Mouse (Mus musculus): Measurements from ENCODE around the gene Fam166b. TPM values are rescaled to one million over a fixed set of nuclear protein-coding genes. Genes with fewer than 3 reads are reported as not detected.

Fam166b gene
- total RNA-seq, 2 experiments from 2014 or later, result 0.68 to 1.3 TPM

DNA sequence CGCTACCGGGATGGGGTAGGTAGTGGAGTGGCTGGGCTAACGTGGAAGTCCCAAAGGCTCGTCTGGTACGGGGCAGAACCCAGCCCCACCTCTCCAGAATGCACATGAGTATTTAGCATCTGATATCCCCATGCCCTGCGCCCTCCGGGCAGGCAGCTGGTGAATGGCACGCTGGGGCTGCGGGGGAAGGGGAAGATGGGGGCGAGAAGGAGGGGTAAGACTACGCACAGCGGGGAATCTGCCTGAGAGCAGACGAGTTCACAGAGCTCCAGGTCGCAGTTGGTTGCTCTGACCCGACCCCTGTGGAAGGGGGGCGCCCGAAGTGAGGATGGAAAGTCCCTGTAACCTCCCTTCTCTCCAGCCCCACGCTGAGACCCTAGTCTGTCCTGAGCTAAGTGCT is 24.5 kb upstream of the Fam166b start:
- intact Hi-C loops (cut with DNase I), result no loop called here
- no peak overlapping the region for H3K4me3 ChIP-seq
- no peak for TF ChIP-seq CTCF (IDR thresholded peaks at IDR 0.05)

DNA sequence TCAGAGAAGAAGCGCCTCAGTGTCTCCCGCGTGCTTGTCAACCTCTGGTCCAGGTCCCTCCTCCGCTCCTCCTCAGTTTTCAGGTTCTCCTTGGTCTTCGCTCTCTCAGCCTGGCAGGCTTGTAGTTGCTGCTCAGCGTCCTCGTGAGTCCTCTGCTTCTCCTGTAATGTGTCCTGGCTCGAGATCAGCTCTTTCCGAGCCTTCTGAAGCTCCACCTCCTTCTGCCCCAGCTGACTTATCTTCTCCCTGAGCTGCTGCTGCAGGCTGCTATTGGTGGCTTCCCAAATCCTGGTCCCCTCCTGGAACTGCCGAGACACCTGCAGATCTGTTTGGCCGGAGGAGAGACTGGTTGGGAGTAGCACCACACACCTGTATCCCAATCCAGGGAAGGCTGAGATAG is 23.4 kb upstream of the Fam166b start:
- H3K4me3 ChIP-seq, result no peak overlapping the region
- no peak for TF ChIP-seq CTCF (IDR thresholded peaks at IDR 0.05)
- H3K27ac ChIP-seq, result no peak overlapping the region
- DNase-seq (ENCODE audit: extremely low spot score in 1 of 2, low spot score in 2 of 2), result no peak
- intact Hi-C loops (cut with DNase I), result no loop called here

More for the DNA sequence above, 24.5 kb upstream of the Fam166b start:
- DNase-seq (ENCODE audit: extremely low spot score in 1 of 2, low spot score in 2 of 2), result no peak
- H3K27ac ChIP-seq, result no peak overlapping the region

DNA sequence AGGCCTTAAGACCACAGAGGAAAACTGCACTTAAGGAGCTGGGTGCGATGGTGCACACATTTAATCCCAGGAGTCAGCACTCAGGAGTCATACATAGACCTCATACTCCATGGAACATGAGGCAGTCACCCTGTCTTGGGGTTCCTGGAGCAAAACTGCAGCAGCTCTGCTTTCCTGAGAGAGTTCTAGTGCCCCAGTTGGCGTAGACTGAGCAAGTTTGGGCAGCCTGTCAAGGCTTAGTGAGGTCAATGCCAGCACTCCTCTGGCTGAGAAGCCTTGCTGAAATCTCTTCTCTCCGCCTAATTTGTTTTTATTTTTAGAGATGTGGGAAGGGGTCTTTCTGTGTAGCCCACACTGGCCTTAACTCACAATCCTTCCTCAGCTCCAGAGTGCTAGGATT is 19.6 kb upstream of the Fam166b start:
- DNase-seq (ENCODE audit: extremely low spot score in 1 of 2, low spot score in 2 of 2), result no peak
- TF ChIP-seq CTCF (IDR thresholded peaks at IDR 0.05), result no peak
- intact Hi-C loops (cut with DNase I), result no loop called here
- Histone ChIP-seq H3K4me3 (no peak overlapping the region), H3K27ac (no peak overlapping the region)

DNA sequence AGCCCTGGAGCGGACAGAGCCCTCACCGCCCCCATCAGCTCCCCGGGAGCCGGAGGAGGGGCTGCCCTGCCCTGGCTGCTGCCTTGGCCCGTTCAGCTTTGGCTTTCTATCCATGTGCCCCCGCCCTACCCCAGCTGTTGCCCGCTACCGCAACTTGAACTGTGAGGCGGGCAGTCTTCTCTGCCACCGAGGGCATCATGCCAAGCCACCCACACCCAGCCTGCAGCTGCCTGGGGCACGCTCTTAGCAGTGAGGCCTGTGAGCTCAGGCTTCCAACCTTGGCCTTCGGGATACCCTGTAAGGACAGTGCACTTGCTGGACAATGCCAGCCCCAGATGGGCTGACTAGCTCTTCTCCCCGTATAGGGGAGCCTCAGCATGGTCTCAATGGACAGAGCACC is 18.3 kb upstream of the Fam166b start:
- no peak for TF ChIP-seq CTCF (IDR thresholded peaks at IDR 0.05)
- intact Hi-C loops (cut with DNase I), result no loop called here
- H3K4me3 ChIP-seq, result no peak overlapping the region
- no peak for DNase-seq (ENCODE audit: extremely low spot score in 1 of 2, low spot score in 2 of 2)
- H3K27ac ChIP-seq, result no peak overlapping the region

DNA sequence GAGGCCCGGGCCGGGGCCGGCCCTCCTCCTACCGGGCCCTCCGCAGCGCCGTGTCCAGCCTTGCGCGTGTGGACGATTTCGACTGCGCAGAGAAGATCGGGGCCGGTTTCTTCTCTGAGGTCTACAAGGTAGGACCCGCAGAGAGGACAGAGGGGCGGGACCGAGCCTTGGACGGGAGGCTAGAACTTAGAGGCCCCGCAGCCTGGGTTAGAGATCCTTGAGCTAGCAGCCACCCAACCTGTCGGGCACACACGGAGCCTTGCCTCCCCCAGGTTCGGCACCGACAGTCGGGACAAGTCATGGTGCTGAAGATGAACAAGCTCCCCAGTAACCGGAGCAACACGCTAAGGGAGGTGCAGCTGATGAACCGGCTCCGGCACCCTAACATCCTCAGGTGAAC is 14.6 kb upstream of the Fam166b start:
- no peak for DNase-seq (ENCODE audit: extremely low spot score in 1 of 2, low spot score in 2 of 2)
- TF ChIP-seq CTCF (IDR thresholded peaks at IDR 0.05), result no peak

DNA sequence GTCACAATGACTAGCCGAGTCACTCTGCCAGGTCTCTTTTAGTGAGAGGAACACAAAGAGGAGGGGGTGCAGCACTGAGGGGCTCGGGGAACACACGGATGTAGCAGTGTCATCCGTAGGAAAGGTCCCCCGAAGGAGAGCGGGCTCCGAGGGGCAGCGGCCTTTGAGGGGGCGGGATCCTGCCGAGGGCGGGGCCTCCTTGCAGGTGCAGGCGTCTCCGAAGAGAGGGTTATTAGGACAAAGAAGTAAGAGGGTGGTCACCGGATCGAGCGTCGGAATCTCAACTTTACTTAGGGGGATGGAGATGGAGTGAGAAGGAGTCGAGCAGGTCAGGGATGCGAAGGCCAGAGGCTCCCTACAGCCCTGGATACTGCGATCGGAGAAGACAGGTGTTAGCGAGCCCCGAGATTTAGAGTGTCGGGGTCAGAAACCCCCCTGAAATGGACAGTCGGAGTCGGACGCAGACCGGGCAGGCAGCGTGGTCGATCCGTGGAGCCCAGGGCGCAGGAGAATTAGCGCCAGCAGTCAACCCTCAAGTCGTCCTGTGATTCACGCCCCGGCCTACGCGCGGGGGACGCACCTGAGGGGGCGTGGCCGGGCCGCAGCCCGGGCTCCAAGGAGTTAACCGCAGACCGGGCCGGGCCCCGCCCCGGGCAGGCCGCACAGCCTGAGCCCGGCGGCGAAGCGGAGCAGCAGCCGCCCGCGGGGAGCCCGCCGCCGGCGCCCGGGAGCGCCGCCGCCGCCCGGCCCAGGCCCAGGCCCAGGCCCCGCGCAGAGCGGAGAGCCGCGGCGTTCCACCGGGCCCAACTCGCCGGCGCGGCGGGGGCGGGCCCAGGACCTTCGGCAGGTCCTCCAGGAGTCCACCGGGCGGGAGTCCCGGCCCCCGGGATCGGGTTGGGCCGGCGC is 13.8 kb upstream of the Fam166b start:
- no peak for TF ChIP-seq CTCF (IDR thresholded peaks at IDR 0.05)
- DNase-seq (ENCODE audit: extremely low spot score in 1 of 2, low spot score in 2 of 2), result peak; percentile 72 to 81
- Histone ChIP-seq H3K4me3 (peak overlapping the region; percentile 82), H3K27ac (peak overlapping the region; percentile 94)
- intact Hi-C loops (cut with DNase I), result loop anchor here (1.0 to 5.0 kb wide), 6 partner anchors 36 to 270 kb away; partner anchors contain the start of genes Creb3, Gba2, Hint2 and Olfr71

More for the DNA sequence above, 14.6 kb upstream of the Fam166b start:
- Histone ChIP-seq H3K4me3 (peak overlapping the region; percentile 82), H3K27ac (peak overlapping the region; percentile 51)
- intact Hi-C loops (cut with DNase I), result loop anchor here (5.0 kb wide), 3 partner anchors 134 to 269 kb away; partner anchors contain the start of genes Gba2, Hint2, Olfr71 and Rgp1

DNA sequence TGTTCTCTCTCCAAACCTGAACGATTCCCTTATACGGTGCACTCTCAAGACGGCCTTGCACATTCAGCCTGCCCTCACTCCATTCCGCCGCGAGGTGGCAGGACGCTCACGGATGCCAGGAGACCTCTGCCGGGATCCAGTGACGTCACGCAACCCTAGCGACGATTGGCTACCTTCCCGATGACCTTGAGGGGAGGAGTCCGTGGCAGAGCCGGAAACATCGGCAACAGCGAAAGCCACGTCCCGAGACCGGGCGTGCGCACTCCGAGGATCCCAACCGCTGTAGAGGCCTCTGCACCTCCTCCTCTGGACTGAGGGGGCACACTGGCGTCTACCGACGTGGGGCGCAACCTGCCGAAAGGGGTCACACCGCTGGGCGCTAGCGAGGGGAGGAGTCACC is 13.1 kb upstream of the Fam166b start:
- Histone ChIP-seq H3K4me3 (peak overlapping the region; percentile 82), H3K27ac (peak overlapping the region; percentile 94)
- peak; percentile 99 for DNase-seq (ENCODE audit: extremely low spot score in 1 of 2, low spot score in 2 of 2)
- intact Hi-C loops (cut with DNase I), result loop anchor here (1.0 to 5.0 kb wide), 6 partner anchors 36 to 270 kb away; partner anchors contain the start of genes Creb3, Gba2, Hint2 and Olfr71
- peak; percentile 85 for TF ChIP-seq CTCF (IDR thresholded peaks at IDR 0.05)

DNA sequence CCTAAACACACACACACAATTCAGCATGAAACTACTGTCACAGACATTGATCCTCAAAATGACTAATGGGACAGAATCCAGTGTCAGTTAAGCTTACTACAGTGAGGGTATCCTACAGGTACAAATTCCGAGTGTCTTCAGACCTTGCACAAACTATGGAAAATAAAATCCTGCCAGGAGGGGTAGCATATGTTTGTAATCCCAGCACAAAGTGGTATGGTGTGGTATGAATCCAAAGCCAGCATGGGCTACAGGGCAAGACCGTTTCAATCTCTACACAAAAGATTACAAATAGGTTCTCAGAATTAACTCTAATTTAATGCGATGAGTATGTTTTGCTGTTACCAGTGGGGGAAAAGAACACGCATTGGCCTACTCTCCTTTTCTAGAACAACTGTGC is 12.7 kb upstream of the Fam166b start, which contains the start of gene Tesk1:
Gene Tesk1 (plus strand): TSS at position 301 of the 400 bp plus-strand sequence.
- peak within 1 kb of the TSS; percentile 94 for H3K27ac ChIP-seq
- intact Hi-C loops (cut with DNase I), result loop anchor here (1.0 to 5.0 kb wide), 6 partner anchors 37 to 271 kb away; partner anchors contain the start of genes Creb3, Gba2, Hint2 and Olfr71
- peak within 1 kb of the TSS; percentile 82 for H3K4me3 ChIP-seq
- DNase-seq (ENCODE audit: extremely low spot score in 1 of 2, low spot score in 2 of 2), result no peak
- no peak for TF ChIP-seq CTCF (IDR thresholded peaks at IDR 0.05)

DNA sequence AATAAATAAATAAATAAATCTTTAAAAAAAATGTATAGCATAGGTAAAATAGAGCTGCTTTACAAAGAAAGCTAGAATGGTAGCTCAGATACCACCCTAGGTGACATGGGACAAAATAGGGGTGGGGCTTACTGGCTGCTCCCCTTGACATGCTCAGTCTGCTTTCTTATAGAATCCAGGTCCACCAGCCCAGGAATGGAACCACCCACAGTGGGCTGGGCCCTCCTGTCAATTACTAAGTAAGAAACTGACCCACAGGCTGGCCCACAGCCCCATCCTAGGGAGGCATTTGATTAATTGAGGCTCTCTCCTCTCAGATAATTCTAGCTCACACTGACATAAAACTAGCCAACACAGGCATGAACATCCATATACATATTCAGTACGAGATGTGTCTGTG is 3.9 kb upstream of the Fam166b start:
- no peak overlapping the region for H3K27ac ChIP-seq
- no peak for DNase-seq (ENCODE audit: extremely low spot score in 1 of 2, low spot score in 2 of 2)
- intact Hi-C loops (cut with DNase I), result no loop called here

DNA sequence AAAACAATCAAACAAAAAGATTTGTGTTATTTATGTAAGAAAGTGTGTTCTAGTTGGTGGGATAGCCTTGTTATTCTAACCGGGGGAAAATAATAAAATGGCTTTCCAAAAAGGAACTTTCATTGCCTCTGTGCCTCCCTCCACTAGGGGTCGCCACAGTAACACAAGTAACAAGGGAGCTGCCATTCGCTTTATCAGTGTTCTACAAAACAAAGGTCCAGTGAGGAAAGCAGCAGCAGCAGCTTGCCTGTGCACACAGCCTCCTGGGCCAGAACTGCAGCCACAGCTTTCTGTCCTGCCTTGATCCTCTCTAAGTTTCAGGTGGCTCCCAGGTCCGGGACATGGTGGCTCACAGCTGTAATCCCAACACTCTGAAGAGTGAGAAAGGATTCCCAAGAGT is 2.8 kb upstream of the Fam166b start:
- peak; percentile 88 for TF ChIP-seq CTCF (IDR thresholded peaks at IDR 0.05)
- DNase-seq (ENCODE audit: extremely low spot score in 1 of 2, low spot score in 2 of 2), result peak; percentile 77 to 79
- intact Hi-C loops (cut with DNase I), result no loop called here
- H3K27ac ChIP-seq, result no peak overlapping the region
- H3K4me3 ChIP-seq, result no peak overlapping the region

More for the DNA sequence above, 3.9 kb upstream of the Fam166b start:
- no peak overlapping the region for H3K4me3 ChIP-seq
- no peak for TF ChIP-seq CTCF (IDR thresholded peaks at IDR 0.05)

DNA sequence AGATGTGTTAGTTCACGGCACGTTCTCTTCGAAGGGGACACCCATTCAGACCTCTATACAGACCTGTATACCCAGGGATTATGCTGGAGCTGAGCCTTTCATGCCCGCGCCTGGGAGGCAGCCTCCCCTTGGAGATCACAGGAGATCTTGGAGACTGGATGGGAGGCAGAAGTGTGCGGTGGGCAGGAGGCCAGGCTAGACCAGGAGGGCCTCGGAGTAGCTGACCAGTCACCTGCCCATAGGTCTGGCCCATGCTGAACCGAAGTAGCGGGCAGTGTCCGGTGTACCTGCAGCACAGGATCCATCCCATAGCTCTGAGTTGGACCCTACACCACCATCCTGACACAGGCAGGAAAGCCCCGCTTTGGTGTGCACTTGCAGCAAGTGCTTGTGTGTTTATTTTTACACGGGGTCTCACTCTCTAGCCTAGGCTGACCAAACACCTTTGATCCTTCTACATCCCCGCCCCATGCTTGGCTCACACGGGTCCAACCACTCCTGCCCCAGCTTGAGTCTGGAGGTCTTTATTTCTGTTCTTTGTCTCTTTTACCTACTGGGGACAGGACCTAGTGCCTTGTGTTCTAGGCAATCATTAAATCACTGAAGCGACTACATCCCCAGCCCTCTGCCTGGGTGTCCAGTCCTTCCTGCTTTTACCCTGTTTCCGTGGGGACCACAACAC is 613 bp downstream of the Fam166b start:
- no peak for TF ChIP-seq CTCF (IDR thresholded peaks at IDR 0.05)
- intact Hi-C loops (cut with DNase I), result no loop called here
- H3K4me3 ChIP-seq, result no peak overlapping the region
- DNase-seq (ENCODE audit: extremely low spot score in 1 of 2, low spot score in 2 of 2), result no peak
- no peak overlapping the region for H3K27ac ChIP-seq
